Mouse (Mus musculus): ENCODE measurements around the gene Smad6.

Smad6 gene

DNA sequence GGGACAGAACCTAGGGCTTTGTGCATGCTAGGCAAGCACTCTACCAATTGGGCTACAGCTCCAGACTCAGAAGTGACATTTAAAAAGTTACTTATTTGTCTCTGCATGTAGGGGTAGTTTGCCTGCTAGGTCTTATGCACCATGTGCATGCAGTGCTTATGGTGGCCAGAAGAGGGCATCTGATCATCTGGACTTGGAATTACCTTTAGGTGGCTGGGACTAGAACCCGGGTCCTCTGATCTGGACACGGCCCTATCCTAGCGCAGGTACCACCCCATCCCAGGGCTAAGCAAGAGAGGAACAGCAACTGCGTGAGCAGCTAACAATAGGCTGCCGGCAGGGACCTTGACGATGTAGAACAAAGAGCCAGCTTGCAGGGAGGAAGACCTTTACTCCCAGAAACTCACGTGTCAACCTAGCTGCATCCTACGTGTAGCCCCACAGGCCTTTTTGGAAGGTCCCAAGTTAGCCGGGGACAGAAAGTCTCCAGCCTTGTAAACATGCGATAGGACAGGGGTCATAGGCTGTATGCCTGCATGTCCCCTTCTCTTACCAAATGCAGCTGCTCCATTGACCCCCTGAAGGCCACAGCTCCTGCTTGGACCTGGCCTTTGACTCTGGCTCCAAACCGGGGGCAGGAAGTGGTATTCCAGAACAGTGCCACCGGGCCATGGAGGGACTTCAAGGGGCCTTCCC, 38.8 kb downstream of the Smad6 start:
- DNase-seq (ENCODE audit: low spot score) = no peak

DNA sequence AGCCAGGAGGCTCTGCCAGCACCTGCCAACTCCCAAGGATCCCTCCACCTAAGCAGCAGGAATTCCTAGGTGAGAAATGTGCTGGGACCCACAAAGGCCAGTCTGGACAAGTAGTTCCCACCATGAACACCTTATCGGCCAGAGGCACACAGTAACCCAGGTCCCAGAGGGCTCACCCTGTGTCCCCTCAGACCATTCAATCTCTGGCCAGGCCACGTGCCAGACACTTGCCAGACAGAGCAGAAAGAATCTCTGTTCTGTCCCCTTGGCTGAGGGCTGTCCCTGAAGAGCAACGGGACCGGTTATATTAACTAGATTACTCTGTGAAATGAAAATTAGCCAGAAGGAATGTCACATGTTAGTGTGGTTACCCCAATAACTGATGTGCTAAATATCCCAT, 39.9 kb downstream of the Smad6 start:
- DNase-seq (ENCODE audit: low spot score) = no peak

DNA sequence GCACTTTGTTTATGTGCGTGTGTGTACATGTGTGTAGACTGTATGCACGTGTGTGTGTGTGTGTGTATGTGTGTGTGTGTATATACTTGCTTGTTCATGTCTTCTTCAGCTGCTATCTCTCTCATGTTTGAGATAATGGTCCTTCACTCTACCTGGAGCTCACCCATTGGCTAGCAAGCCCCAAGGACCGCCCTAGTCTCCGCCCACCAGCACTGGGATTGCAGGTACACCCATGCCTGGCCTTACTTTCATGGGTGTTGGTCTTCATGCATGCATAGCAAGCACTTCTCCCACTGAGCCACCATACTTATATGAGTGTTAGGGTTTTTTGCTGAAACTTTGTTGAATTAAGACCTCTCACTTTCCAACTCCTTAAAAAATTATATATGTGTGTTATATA, 40.5 kb downstream of the Smad6 start:
- no peak for DNase-seq (ENCODE audit: low spot score)

DNA sequence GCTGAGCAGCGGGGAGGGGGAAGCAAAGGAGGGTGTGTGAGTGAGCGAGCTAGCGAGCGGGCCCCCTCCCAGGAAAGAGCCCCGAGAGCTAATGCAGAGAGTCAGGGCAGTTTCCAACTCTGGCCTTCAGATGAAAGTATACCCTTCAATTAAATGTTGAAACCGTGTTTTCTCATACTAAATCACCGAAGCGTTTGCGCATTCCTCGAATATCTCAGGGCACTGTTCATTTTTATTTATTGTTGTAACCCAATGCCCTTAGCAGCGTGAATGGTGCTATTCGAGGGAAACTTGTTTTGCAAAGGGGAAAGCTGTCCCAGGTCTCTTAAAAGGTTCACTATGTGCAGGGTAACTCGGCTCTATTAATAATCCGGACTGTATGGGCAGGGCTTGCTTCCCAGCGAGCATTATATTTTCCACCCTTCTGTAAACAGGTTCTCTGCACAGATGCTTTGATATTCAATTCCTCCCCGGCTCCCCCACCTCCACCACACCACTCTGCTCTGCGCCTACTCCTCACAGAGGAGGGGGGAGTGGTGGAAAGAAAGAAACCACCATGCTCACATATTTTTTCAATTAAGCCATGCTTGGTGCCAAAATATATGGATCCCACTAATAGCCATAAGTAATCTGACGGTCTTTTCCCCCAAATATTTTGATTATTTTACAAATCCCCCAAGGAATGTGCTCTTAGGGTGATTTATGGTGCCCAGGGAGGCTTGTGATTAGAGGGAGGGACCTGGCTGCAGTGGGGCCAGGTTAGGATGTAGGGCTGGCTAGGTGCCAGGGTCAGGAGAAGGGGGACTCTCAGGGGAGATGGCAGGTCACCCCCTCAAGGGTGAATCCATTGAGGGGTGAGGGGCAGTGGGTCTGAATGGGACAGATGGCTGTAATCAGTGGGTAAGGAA, 41.4 kb downstream of the Smad6 start:
- no peak for DNase-seq (ENCODE audit: low spot score)

DNA sequence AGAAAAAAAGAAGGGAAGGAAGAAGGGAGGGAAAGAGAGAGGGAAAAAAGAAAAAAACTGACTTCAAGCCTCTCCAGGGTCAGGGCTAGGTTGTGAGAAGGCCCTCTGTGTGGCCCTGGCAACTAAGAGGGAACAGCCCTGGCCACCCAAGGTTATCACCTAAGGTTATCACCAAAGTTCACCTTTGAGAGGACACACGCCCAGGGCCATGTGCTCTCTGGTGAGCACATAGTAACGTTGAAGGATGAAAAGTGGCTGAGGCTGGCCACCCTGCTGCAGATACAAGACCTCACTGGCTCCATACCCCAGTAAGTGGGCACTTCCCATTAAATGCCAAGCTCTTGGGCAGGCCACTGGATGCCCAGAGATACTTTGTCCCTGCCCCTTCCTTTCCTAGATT, 42.6 kb downstream of the Smad6 start:
- no peak for DNase-seq (ENCODE audit: low spot score)

DNA sequence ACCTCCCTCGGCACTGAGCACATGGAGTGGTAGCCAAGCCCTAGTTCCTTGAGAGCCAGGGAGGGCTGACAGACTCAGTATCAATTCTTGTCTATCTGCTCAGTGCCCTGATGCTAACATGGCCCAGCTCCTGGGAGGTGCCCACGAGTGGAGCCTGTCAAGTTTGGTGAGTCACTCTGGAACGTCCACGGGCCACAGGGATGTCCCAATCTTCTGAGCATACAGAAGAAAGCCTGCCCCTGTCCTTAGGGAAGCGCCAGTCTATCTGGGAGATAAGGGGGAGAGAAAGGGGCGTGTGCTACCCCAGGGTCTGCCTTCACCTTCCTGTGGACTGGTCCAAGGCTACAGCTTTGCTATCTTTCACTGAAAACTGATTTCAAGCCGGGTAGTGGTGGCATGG, 43.2 kb downstream of the Smad6 start:
- no peak for DNase-seq (ENCODE audit: low spot score)

DNA sequence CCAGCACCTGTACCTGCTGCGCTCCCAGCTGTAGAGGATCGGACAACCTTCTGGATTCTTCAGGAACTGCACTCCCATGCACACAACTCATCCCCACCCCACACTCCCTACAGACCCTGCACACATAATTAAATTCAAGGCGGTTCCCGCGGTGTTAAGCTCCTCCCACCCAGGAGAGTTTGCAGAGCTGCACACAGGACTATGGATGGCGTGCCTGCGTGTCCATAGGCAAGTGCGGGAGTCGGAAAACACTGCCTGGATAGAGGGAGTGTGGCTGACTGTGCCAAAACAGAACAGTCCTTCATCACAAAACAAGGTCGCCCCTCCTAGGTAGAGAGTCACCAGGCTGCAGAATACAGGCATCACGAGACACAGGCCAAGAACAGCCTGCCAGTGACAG, 45.9 kb downstream of the Smad6 start:
- no peak for DNase-seq (ENCODE audit: low spot score)

DNA sequence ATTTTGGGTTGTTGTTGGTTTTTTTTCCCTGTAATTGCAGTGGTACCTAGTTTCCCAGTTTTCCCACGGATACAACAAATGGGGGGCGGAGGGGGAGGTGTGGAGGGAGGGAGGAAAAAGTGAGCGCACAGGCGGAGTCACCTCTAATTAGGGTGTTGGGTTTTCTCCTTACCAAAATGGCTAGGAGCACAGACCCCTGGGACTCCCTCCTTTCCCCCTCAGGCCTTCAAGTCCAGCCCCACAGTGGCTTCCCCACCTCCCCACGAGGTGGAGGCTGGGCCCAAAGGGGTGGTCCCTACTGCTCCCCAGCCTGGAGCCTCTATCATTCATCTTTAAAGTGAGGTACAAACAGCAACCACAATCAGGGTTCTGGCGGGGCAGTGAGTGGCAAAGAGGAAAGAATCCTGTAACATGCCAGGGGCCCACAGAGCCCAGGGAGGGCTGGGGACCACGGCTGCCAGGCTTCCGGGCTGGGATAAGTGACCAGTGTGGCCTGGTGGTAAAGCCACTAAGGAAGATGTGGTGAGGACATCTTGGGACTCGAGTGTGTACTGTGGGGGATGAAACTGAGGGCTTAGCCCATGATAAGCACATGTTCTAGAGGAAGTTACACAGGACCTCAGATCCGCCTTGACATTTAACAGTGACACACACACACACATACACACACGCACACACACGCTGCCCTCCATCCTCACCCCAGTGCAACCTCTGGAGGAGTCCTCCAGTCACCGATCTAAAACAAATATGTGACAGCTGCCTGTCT, 47.4 kb downstream of the Smad6 start:
- DNase-seq (ENCODE audit: low spot score) = no peak

DNA sequence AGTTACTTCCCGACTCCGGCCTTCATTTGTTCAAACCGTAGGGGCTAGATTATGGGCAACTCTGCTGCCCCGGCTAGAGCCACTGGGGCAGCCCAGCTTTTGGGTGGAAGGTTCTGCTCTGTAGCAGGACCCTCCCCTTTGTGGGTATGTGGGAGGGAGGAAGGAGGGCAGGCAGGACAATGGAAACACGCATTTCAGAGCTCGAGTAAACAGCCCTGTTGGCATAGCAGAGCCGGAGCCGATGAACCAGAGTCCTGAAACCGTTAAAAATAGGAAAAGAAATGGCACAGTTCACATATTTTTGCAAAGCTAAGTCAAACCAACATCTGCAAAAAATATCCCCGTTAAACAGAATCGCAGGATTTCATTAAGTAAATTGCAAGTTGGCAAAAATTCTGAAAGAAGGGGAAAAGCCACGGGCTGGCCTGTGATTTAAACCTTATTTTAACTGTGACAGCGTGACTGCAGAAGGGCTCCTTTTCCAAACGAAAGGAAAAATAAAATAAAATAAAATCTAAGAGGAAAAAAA, 48.1 kb downstream of the Smad6 start:
- no peak for DNase-seq (ENCODE audit: low spot score)

DNA sequence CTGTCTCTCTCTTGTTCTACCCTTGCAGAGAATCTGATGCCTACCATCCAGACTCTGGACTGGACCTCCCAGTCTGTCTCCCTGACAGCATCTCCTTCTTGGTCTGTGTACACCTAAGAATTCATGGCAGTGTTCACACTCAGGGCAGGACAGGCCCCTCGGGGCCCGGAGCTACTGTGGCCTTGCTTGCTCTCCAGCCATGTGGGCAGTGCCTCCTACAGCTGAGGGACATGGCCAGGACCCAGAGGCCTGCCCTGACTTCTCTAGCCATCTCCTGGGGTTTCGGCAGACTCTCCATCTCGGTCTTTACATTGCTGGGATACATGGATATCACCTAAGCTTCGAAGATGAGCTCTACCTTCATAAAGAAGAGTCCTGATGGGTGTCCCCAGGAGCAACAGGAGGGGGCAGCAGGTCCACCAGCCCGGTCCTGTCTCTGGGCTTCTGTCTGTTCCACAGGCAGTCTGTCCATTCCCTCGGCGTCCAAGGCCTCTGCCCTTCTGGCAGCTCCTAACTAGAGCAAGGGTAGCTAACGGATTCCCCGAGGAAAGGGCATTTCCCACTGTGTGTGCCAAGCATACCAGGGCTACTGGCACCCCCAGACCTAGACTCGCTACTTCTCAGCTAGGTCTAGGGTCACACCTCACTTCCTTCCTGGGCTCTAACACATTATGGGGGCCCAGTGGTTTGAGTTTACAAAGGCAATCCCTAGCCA, 49.1 kb downstream of the Smad6 start:
- no peak for DNase-seq (ENCODE audit: low spot score)

DNA sequence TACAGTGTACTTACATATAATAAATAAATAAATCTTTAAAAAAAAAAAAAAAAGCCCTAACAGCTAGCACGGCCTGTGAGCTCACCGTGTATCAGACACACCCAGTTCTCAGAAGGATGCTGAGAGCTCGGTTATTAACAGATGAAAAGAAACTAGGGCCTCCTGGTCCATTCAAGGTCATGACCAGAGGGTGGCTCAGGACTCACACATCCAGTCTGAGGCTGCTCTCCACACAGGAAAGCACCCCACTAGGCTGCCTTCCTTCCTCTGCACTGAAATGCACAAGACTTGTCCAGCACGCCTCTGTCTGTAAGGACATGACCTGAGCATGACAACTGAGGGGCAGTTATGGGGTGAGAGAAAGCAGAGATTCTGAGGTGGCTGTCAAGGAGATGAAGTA, 50.3 kb downstream of the Smad6 start:
- no peak for DNase-seq (ENCODE audit: low spot score)

DNA sequence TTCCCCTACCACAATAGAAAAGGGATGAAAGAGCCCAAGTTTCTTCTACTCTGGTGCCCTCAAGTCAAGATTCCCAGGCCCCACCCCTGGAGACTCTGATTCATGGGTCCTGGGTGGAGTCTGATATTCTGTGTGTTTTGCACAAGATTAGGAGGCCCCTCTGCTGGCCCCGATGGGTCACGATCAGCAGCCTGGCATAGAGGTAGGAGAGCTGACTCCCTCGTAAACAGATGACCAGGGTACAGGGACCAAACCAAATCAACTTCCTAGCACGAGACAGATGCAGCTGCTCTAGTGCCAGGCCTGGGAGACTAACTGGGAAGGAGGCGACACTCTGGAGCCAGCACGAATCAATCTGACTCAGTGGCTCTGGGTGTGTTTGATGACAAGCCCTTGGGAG, 51.0 kb downstream of the Smad6 start:
- no peak for DNase-seq (ENCODE audit: low spot score)

DNA sequence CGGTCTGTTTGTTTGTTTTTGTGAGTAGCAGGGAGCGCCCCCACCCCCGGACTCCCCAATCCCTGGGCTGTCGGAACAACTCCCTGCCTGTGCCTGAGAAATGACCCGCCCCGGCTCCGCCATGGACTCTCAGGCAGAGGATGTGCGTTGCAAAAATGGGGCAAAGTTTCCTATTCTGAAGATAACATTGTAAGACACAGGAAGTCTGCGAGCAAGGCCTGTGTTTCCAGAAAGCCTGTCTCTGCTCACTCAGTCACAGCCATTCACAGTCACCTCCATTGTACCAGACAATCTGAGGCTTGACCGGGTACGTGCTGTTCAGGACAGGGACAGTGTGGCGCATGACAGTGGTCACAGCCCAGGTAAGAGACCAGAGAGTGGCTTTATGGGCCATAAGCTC, 51.5 kb downstream of the Smad6 start:
- DNase-seq (ENCODE audit: low spot score) = no peak

DNA sequence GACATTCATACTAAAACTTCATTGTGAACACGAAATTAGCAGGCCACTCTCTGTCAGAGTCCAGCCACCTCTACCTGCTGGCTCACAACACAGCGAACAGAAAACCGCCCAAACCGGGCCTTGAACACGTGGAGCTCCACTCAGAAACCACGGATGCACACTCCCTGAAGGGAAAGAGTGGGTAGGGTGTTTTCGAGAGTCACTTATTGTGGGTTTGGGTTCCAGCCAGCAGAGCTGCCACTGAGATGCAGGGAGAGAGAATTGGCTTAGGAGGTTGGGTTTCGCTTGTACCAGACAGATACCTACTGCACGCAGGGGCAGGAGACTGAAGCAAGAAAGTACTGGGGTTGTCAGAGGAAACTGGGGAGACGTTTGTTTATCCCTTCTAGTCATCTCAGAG, 52.4 kb downstream of the Smad6 start:
- DNase-seq (ENCODE audit: low spot score) = no peak

DNA sequence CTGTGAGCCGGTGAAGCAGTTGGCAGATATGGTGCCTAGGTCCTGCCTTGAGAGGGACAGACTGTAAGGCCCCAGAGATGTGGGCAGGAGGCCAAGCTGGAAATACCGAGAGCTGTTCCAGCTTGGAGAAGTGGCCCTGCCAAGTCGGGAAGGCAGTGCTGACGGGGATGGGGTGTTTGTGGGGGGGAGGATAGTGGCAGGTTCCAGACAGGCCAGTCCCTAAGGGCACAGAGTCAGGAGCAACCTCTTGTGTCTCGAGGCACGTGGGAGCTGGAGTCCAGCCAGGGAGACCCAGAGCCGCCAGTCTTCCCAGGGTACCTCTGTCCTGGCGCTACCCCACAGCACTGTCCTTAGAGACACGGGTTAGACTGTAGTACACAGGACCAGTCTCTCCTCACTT, 53.3 kb downstream of the Smad6 start:
- no peak for DNase-seq (ENCODE audit: low spot score)

DNA sequence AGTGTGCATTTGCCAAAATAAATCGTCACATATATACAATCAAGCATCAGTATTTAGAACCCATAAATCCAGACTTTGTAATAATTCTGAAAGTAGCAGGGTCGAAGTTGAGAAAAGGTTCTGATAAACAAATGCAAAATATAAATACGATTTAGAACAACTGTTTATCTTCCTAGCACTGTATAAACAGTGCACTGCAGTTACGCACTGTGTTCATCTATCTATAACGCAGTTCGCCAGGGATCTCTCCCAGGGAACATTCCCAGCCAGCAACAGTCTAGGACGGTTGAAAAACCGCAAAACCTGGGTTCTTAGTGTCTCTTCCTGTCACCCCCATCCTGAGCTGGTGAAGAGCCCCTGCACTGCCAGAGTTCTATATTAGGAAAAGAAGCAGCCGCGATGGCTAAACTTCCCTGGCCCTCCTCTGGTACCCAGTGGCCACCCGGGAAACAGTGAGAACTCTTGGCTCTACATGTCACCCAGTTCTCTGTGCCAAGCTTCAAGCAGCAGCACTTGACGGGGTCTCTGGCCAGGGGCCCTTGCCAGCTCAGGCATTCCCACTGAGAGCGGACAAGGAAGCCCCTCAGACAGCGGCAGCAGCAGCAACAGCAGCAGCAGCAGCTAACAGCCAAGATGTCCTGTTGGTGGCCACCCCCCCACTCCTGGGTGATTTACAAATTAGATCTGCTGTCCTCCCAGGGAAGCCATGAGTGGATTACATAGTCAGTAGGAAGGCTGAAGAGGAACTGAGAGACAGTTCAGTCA, 54.3 kb downstream of the Smad6 start:
- no peak for DNase-seq (ENCODE audit: low spot score)

DNA sequence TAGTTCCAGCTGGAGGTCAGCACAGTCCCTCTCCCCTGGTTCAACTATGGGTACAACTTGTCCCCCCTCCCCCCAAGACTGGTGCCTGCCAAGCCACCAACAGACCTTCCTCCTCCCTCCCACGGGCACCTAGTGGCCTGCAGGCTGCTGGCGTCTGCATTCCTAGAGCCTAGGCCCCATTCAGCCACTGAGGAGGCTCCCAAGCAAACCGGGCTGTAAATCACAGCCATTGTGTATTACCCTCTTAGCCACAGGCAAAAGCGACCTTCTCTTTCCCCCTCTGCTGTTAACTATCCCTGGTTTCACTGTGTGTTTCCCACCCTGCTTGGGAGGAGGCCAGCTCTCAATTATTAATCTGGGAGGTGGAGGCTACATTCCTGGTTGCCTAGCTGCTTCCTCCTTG, 56.3 kb downstream of the Smad6 start:
- DNase-seq (ENCODE audit: low spot score) = no peak

DNA sequence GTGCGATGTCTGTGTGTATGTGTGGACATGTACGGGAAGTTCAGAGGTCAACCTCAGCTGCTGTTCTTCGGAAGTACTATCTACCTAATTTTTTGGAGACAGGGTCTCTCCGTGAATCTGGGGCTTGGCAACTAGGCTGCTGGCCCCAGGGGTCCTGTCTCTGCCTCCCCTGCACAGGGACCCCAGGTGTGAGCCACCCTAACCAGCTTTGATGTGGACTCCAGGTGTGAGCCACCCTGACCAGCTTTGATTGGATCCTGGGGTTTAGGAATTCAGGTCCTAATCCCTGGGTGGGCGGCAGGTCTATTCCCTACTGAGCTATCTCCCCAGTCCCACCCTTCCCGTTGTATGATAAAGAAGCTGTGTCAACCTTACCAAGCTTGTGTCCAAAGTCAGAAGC, 60.0 kb downstream of the Smad6 start:
- no peak for DNase-seq (ENCODE audit: low spot score)

DNA sequence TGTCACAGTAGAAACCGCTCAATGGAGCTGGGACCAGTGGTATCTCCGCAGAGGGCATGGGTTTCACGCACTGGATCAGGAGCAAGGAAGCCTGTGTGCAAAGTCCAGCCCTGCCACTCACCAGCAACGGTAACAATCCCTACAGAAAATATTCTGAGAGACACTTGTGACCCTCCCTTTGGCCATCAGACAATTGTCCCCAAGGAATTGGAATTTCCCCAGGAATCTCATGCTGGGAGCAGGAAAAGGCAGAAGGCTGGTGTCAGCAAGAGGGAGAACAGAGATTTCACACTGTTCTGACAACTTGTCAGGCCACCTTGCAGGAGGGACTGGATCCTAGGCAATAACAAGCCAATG, 61.1 kb downstream of the Smad6 start:
- no peak for DNase-seq (ENCODE audit: low spot score)

DNA sequence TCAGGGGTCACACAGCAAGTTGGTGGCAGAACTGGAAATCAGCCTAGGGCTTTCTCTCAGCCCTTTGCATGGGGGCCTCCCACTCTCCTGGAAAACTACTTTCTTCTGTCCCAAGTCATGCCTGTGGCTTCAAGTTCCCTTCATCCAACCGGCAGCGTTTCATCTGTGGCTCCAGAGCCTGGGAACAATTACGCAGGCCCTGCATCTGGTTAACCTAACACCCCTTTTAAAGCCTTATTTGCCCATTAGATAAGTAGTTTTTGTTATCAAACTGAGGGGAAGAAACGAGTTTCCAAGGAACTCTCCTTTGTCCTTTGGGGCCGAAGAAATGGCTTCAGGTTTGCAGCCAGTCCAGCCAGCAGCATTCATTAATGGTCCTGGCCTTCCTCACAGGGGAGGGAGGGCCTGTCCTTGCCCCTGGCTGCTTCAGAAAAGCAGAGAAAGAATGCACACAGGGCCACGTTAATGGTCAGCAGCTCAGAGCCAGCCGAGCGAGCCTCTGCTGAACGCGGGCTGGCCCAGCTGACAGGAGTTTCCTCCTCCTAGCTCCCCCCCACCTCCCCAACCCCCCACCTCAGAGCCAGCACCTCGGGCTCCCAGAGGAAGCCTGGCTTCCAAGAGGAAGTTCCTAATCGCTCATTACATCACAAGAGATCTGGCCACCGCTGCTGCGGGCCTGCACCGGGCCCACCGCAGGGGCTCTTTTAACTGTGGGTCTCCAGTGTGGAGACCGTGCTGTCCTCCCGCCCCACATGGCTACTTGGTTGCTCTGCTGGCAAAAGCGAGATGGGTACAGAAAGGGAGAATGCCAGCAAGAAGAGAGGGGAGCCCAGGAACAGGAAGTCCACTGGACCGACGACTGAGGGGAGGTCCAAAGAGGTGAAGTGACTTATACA, 61.7 kb downstream of the Smad6 start:
- no peak for DNase-seq (ENCODE audit: low spot score)

Data from left cerebral cortex, adult 11 months (tissue).